Mouse (Mus musculus) stomach, postnatal 0 days (tissue): ENCODE measurements around the gene St14. TPM values are rescaled to one million over a fixed set of nuclear protein-coding genes. Genes with fewer than 3 reads are reported as not detected.
"Not testable (repeated sequence)": the region's sequence is repeated elsewhere in the genome, so short reads cannot be mapped to it uniquely, and the experiment has no call there.

Experiments used
- ATAC-seq: fragments of 200-750 bp; cut with Nextera tagmentation; 2 replicates; pipeline ENCODE4 v1.8.0; 2017; ENCODE audit not compliant: low FRiP score, low TSS enrichment
- DNase-seq: peaks from one replicate; pipeline ENCODE4 v3.0.0-alpha.2; 2016; ENCODE audit warnings: low spot score
- H3K27ac ChIP-seq: fragments of 300-500 bp; sonication (generic); replicated peaks from 2 replicates; pipeline ENCODE4 v1.5.1; 2014; ENCODE audit warnings: mild to moderate bottlenecking, control low read depth
- H3K27me3 ChIP-seq: fragments of 300-500 bp; sonication (generic); 2 replicates; pipeline ENCODE4 v1.6.1; 2014; ENCODE audit warnings: low read length; ENCODE audit not compliant: control insufficient read depth, insufficient read depth
- H3K36me3 ChIP-seq: fragments of 300-500 bp; sonication (generic); 2 replicates; pipeline ENCODE4 v1.6.1; 2014; ENCODE audit warnings: low read length, mixed read lengths; ENCODE audit not compliant: control insufficient read depth, insufficient read depth
- H3K4me1 ChIP-seq: fragments of 300-500 bp; sonication (generic); replicated peaks from 2 replicates; pipeline ENCODE4 v1.6.1; 2014; ENCODE audit warnings: antibody characterized with exemption; ENCODE audit not compliant: control insufficient read depth, insufficient read depth
- H3K4me2 ChIP-seq: fragments of 300-500 bp; sonication (generic); replicated peaks from 2 replicates; pipeline ENCODE4 v1.6.1; 2014; ENCODE audit warnings: low read depth, mild to moderate bottlenecking, control low read depth, moderate library complexity
- H3K4me3 ChIP-seq: fragments of 300-500 bp; sonication (generic); 2 replicates; pipeline ENCODE4 v1.5.1; 2014; ENCODE audit warnings: low read depth, low read length, control low read depth
- H3K9ac ChIP-seq: fragments of 300-500 bp; sonication (generic); 2 replicates; pipeline ENCODE4 v1.6.1; 2014; ENCODE audit warnings: mild to moderate bottlenecking, low read length, control low read depth, mixed read lengths
- H3K9me3 ChIP-seq: fragments of 300-500 bp; sonication (generic); 2 replicates; pipeline ENCODE4 v1.6.1; 2016; ENCODE audit warnings: low read length; ENCODE audit not compliant: control insufficient read depth
- CTCF ChIP-seq: IDR thresholded peaks from 2 replicates; pipeline ENCODE4 v1.5.1; 2016; ENCODE audit warnings: antibody characterized with exemption, low read depth, mild to moderate bottlenecking, moderate library complexity
- EP300 ChIP-seq: optimal IDR thresholded peaks from 2 replicates; pipeline ENCODE3; 2016; ENCODE audit warnings: antibody characterized with exemption
- WGBS: fragments of 180-500 bp; shearing (Covaris S2); extraction: QIAGEN DNeasy Blood & Tissue Kit; methylation state at CpG from one replicate; pipeline ENCODE4 v1.1.7; 2014; 5-methylcytosine and 5-hydroxymethylcytosine counted together
- polyA plus RNA-seq: library from polyadenylated mRNA; unstranded; fragments of >200 nt; fragmentation: Nextera tagmentation; extraction: Ambion mirVana; gene quantifications from 2 replicates; pipeline ENCODE4 v1.2.1, GENCODE M21; 2015

Gene St14
- polyA plus RNA-seq, 1 experiment from 2014 or later, result 60.4 TPM

DNA sequence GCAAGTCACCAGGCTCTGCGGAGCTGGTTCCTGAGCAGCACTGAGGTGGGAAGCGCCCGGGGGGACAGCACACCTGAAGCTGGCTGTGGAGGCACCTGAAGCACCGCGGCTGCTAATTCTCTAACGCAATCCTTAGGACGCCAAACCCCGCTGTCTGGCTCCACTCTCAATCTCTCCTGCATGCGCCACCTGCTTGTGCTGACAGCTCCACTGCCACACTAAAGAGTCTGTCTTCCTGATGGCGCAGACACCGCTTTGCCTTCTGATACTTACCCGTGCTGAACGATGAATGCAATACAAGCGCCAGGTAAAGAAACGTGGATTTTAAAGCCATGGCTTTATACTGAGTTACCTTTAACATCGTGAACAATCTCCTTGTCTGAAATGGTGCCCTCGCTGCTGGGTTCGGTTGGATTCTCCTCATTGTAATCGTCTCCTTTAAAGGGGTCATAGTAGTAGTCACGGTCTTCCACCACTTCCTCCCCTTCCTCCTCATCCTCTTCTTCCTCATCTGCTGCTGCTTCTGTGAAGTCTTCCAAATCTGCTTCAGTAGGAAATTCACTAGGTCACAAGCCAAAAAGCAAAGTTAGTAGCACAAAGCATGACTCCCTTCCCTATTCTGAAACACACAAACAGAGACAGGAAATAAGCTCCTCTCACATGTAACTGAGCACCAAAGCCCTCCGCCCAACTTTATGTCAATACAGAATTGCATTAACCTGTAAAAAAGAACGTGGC lies 36.9 kb upstream of the St14 start:
- Histone ChIP-seq H3K27me3 (no peaks in the 10 kb centered on the region), H3K4me2 (no peak overlapping the region), H3K4me3 (no peak overlapping the region), H3K9ac (no peak overlapping the region), H3K4me1 (no peaks in the 10 kb centered on the region), H3K27ac (no peak overlapping the region), H3K36me3 (peaks cover 12% of the 10 kb centered on the region; the same call in 1 of the 2 replicates), H3K9me3 (no peaks in the 10 kb centered on the region)
- DNase-seq (no peak), ATAC-seq (no peak)
- 92% methylated on average over 22 of the region's 22 CpGs for WGBS
- no peak for TF ChIP-seq EP300
- no peak for TF ChIP-seq CTCF

DNA sequence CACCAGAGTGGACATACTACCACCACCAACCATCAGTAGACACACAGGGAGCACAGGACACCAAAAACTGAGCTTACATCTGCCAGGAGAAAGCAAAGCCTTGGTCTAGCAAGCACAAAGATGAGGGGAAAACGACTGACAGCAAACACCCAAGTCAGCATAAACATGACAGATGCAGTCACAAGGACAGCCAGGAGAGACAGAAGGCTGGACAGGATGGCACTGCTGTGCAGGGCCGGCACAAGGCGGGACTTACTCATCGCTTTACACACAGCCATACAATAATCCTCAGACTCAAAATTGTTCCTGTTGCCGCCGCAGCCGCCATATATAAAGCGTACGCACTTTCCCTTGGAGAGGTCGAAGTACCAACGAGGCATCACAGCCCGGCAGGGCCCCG lies 35.7 kb upstream of the St14 start:
- ATAC-seq (no peak), DNase-seq (no peak)
- H3K4me2 ChIP-seq, result no peak overlapping the region
- no peaks in the 10 kb centered on the region for H3K4me1 ChIP-seq
- no peaks in the 10 kb centered on the region for H3K27me3 ChIP-seq
- TF ChIP-seq EP300 (no peak), CTCF (no peak)
- peaks cover 12% of the 10 kb centered on the region; the same call in 1 of the 2 replicates for H3K36me3 ChIP-seq
- no peak overlapping the region for H3K27ac ChIP-seq
- H3K9me3 ChIP-seq, result no peaks in the 10 kb centered on the region
- no peak overlapping the region for H3K4me3 ChIP-seq
- WGBS, result 92% methylated on average over 13 of the region's 13 CpGs
- no peak overlapping the region for H3K9ac ChIP-seq

- H3K4me3 ChIP-seq, DNase-seq, ATAC-seq, H3K9me3 ChIP-seq, H3K4me1 ChIP-seq, H3K27me3 ChIP-seq, H3K9ac ChIP-seq, H3K4me2 ChIP-seq, H3K27ac ChIP-seq: not testable (repeated sequence)
- peaks cover 17% of the 10 kb centered on the region for H3K36me3 ChIP-seq
- WGBS, result 100% methylated on average over 3 of the region's 3 CpGs
- TF ChIP-seq CTCF, result peak; percentile 22; the same call in 1 of the 2 replicates
Observed at GRCm38 (mm10) chr9:31165505-31165904, 33.9 kb upstream of the St14 start.

DNA sequence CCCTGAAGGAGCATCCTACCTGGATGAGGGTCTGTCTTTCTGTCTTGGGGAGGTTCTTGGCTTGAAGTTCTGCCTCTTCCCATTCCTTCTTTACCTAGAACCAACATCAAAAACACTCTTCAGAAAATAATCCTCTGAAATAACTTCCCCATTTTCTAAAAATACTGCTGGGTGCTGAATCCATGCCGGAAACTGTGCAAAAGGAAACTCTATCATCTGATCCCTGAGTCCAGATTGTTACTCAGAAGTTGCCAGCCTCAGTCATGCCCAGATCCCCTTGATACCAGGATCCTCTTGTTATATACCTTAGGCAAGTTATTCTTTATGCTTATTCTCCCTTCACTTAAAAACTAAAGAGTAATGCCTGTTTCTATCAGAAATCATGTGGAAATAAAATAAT lies 31.7 kb upstream of the St14 start:
- Histone ChIP-seq H3K4me3 (no peak overlapping the region), H3K4me1 (no peaks in the 10 kb centered on the region), H3K36me3 (peaks cover 22% of the 10 kb centered on the region), H3K27me3 (no peaks in the 10 kb centered on the region), H3K9ac (no peak overlapping the region), H3K9me3 (no peaks in the 10 kb centered on the region), H3K4me2 (no peak overlapping the region), H3K27ac (no peak overlapping the region)
- ATAC-seq, result no peak
- TF ChIP-seq CTCF (no peak), EP300 (no peak)
- WGBS, result 94% methylated on average over 1 of the region's 1 CpGs
- DNase-seq, result no peak

DNA sequence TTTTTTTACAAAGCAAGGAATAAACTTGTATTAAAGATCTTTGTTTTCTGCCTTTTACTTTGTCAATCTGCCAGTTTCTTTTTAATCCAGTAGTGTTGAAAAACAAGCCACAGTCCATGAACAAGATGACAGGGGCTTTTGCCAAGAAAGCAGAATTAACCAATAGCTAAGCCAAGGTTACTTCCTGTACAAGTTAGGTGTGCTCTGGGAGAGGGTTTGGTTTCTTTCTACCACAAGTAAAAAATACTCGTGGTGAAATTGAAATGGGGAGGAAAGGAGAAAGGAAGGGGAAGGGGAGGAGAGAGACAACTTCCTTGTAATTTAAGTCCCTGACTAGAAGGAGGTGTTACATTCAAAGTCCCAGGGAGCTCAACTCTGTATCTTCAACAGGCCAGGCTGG lies 31.3 kb upstream of the St14 start:
- WGBS, result 73% methylated on average over 1 of the region's 1 CpGs
- TF ChIP-seq CTCF (no peak), EP300 (no peak)
- H3K36me3 ChIP-seq, result peaks cover 24% of the 10 kb centered on the region

GRCm38 (mm10) chr9:31159910-31160309 lies 28.3 kb upstream of the St14 start:
- peaks cover 28% of the 10 kb centered on the region for H3K36me3 ChIP-seq
- WGBS, result 66% methylated on average over 4 of the region's 4 CpGs

More for the DNA sequence above, 31.3 kb upstream of the St14 start:
- Histone ChIP-seq H3K27me3 (no peaks in the 10 kb centered on the region), H3K4me2 (no peak overlapping the region), H3K27ac (no peak overlapping the region), H3K4me1 (no peaks in the 10 kb centered on the region), H3K9me3 (no peaks in the 10 kb centered on the region), H3K4me3 (no peak overlapping the region), H3K9ac (no peak overlapping the region)
- no peak for DNase-seq
- no peak for ATAC-seq

More at GRCm38 (mm10) chr9:31159910-31160309, 28.3 kb upstream of the St14 start:
- Histone ChIP-seq H3K4me3 (no peak overlapping the region), H3K4me2 (no peak overlapping the region), H3K27ac (no peak overlapping the region), H3K4me1 (no peaks in the 10 kb centered on the region), H3K27me3 (no peaks in the 10 kb centered on the region), H3K9me3 (no peaks in the 10 kb centered on the region), H3K9ac (no peak overlapping the region)
- TF ChIP-seq EP300, result no peak
- peak; percentile 72 for TF ChIP-seq CTCF
- DNase-seq, result peak; percentile 45
- no peak; the same call in 1 of the 2 replicates for ATAC-seq
